Comparison of ENCODE assay signal across 13 mouse cellular contexts in genomic region chr10:89458770-89459169, GRCm38 (mm10). TPM values are rescaled to one million over a fixed set of nuclear protein-coding genes. Genes with fewer than 3 reads are reported as not detected.
A peak's percentile ranks its signal among the peaks of the same experiment; 100 is the strongest.
DNase-seq lines count a peak whose midpoint lies in the region; ATAC-seq and TF ChIP-seq lines count a peak whose summit lies in the region.
"Had no signal": no experiment of that assay in that cellular context is flagged by ENCODE, and none has a peak within 500 bp of the region (broad histone marks: within the 10 kb centered on the region; RNA-seq: fewer than 3 reads in every experiment).

No protein-coding gene starts in this region.

- ATAC-seq in heart, embryonic 12.5 days (ENCODE audit: insufficient number of reproducible peaks, low FRiP score): no peak
- ATAC-seq in liver, embryonic 15.5 days (ENCODE audit: insufficient read depth): peak; percentile 76
- ATAC-seq: CD4-positive, CD25-positive, alpha-beta regulatory T cell, adult 4 months; forebrain, postnatal 0 days had no signal

- DNase-seq in heart, adult 9 months (ENCODE audit: low spot score in 2 of 2): peak; percentile 49 to 60
- peak; percentile 22 for DNase-seq in urinary bladder, postnatal 25 days (ENCODE audit: low spot score)
- DNase-seq in urinary bladder, adult 2 months (ENCODE audit: low spot score): no peak
- no peak for DNase-seq in thymus, adult 2 months
- no peak for DNase-seq in layer of hippocampus, adult 18-20 months (ENCODE audit: low spot score in 2 of 2)
- DNase-seq in layer of hippocampus, postnatal 25 days (ENCODE audit: extremely low spot score in 1 of 2, low spot score in 1 of 2): no peak
- DNase-seq: forebrain, postnatal 0 days; thymus, postnatal 36 days had no signal

- no peaks in the 10 kb centered on the region for H3K9me3 ChIP-seq in heart, embryonic 12.5 days (replicated peaks)
- H3K9me3 ChIP-seq in liver, embryonic 15.5 days (replicated peaks): no peaks in the 10 kb centered on the region
- H3K9me3 ChIP-seq: heart, embryonic 15.5 days; neural tube, embryonic 13.5 days had no signal

- WGBS in heart, embryonic 12.5 days: 56% methylated on average over 3 of the region's 3 CpGs
- WGBS in liver, embryonic 15.5 days (ENCODE audit: insufficient replicate concordance): 60% methylated on average over 3 of the region's 3 CpGs
- WGBS in thymus, adult 2 months: 89% methylated on average over 3 of the region's 3 CpGs

- TF ChIP-seq POLR2A in thymus, adult 2 months (IDR thresholded peaks at IDR 0.05; ENCODE audit: control insufficient read depth, extremely low read depth, insufficient read depth, low read length, poor library complexity): no peak

- no peak overlapping the region for H3K4me3 ChIP-seq in heart, embryonic 12.5 days
- H3K4me3 ChIP-seq in liver, embryonic 15.5 days (replicated peaks): no peak overlapping the region
- no peak overlapping the region for H3K4me3 ChIP-seq in thymus, adult 2 months (ENCODE audit: control insufficient read depth, insufficient read depth, low read length)
- H3K4me3 ChIP-seq: heart, embryonic 15.5 days; neural tube, embryonic 13.5 days had no signal

- no peaks in the 10 kb centered on the region; the same call in 1 of the 2 replicates for H3K27me3 ChIP-seq in heart, embryonic 12.5 days (replicated peaks)
- H3K27me3 ChIP-seq in liver, embryonic 15.5 days: no peaks in the 10 kb centered on the region
- H3K27me3 ChIP-seq in thymus, adult 2 months (ENCODE audit: control insufficient read depth, insufficient read depth, low read length): no peaks in the 10 kb centered on the region
- H3K27me3 ChIP-seq: heart, embryonic 15.5 days; neural tube, embryonic 13.5 days had no signal

- no peak overlapping the region for H3K9ac ChIP-seq in heart, embryonic 12.5 days
- no peak overlapping the region for H3K9ac ChIP-seq in liver, embryonic 15.5 days
- H3K9ac ChIP-seq: forebrain, postnatal 0 days; heart, embryonic 15.5 days; neural tube, embryonic 13.5 days had no signal

- H3K36me3 ChIP-seq in heart, embryonic 12.5 days: no peaks in the 10 kb centered on the region
- no peaks in the 10 kb centered on the region for H3K36me3 ChIP-seq in liver, embryonic 15.5 days (replicated peaks)
- H3K36me3 ChIP-seq in thymus, adult 2 months (ENCODE audit: control insufficient read depth, insufficient read depth, low read length): no peaks in the 10 kb centered on the region
- H3K36me3 ChIP-seq: heart, embryonic 15.5 days; neural tube, embryonic 13.5 days had no signal

- no peaks in the 10 kb centered on the region for H3K4me1 ChIP-seq in heart, embryonic 12.5 days (replicated peaks)
- peaks cover 3% of the 10 kb centered on the region; the same call in 1 of the 2 replicates for H3K4me1 ChIP-seq in liver, embryonic 15.5 days (replicated peaks)
- peaks cover 7% of the 10 kb centered on the region for H3K4me1 ChIP-seq in thymus, adult 2 months (replicated peaks; ENCODE audit: control insufficient read depth, insufficient read depth, low read length)
- H3K4me1 ChIP-seq: heart, embryonic 15.5 days; neural tube, embryonic 13.5 days had no signal

- H3K27ac ChIP-seq in heart, embryonic 12.5 days (ENCODE audit: poor library complexity, severe bottlenecking): no peak overlapping the region
- peak overlapping the region; percentile 64 for H3K27ac ChIP-seq in liver, embryonic 15.5 days (replicated peaks)
- no peak overlapping the region for H3K27ac ChIP-seq in thymus, adult 2 months (ENCODE audit: control insufficient read depth, insufficient read depth, low read length)
- H3K27ac ChIP-seq: heart, embryonic 15.5 days; neural tube, embryonic 13.5 days had no signal

- no peak overlapping the region for H3K4me2 ChIP-seq in heart, embryonic 12.5 days
- no peak overlapping the region for H3K4me2 ChIP-seq in liver, embryonic 15.5 days
- H3K4me2 ChIP-seq: heart, embryonic 15.5 days; neural tube, embryonic 13.5 days had no signal

- TF ChIP-seq CTCF in thymus, adult 2 months (IDR thresholded peaks at IDR 0.05; ENCODE audit: borderline replicate concordance, control insufficient read depth, extremely low read depth, insufficient read depth, low read length, poor library complexity): no peak

RNA-seq across cellular contexts. Expression of gene Gas2l3, which starts 15.0 kb away (rescaled TPM):
- 27.4 and 28.1 TPM in 2 replicates for polyA plus RNA-seq in heart, embryonic 12.5 days (2016; fragmentation: Nextera tagmentation; extraction: Ambion mirVana)
- polyA plus RNA-seq in urinary bladder, adult 2 months (2012; rRNA removed): 3.5 and 3.6 TPM in 2 replicates
- polyA plus RNA-seq in liver, embryonic 15.5 days (2015; fragmentation: Nextera tagmentation; extraction: Ambion mirVana): 5.2 TPM in 2 replicates
- 2.6 and 4.8 TPM in 2 replicates for polyA plus RNA-seq in thymus, adult 2 months (2012; rRNA removed)
- total RNA-seq in layer of hippocampus, adult 18-20 months (2021): 1 to 10 TPM; 2.3 to 2.5 TPM
- total RNA-seq in layer of hippocampus, postnatal 25 days (2021): 1 to 10 TPM; 2.1 to 2.3 TPM

Comparison
In these comparisons a context has a peak if more than half of its experiments do, and no peak if none do; other contexts are left out.
1. DNase-seq: peak in heart, adult 9 months (2 of 2) and urinary bladder, postnatal 25 days (single experiment); none in urinary bladder, adult 2 months (single experiment), thymus, adult 2 months (single experiment), layer of hippocampus, adult 18-20 months (0 of 2) and layer of hippocampus, postnatal 25 days (0 of 2).